Mouse (Mus musculus) urinary bladder, adult 18-20 months (tissue): ENCODE data around the gene Ush1g.

Experiments
- DNase-seq, 2 experiments: peaks; one replicate each; pipeline ENCODE4 v3.0.0; 2022; ENCODE audit warnings: low spot score in 2 of 2, mixed read lengths in 2 of 2

Gene Ush1g

DNA sequence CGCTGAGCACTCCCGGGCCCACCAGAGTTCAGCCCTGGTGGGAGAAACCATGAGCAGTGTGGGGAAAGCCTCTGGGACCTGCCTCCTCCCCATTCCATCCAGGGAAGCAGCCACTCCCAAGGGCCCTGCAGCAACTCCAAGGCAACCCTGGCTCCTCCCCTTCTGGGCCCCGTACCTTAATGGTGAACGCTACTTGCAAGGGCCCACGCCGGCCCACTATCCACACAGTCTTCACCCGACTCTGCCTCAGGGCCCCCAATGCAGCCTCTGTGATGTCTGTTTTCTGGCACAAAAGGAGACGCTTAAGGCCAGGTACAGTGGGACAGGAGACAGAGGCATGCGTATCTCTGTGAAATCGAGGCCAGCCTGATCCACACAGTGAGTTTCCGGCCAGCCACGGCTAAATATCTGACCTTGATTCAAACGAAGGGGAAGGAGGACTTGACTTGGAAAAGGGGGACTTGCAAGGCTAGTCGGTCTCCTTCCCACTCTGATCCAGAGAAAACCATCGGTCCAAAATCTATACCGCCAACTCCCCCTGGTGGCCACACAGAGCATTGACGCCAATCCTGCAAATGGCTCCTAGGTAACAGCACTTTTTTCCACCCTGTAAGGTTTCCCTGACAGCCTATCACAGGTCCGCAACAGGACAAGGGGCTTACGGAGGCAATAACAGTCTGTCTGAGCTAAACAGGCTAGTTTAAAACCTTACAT is 51.5 kb downstream of the Ush1g start:
- peak; percentile 56 to 76 for DNase-seq

GRCm38 (mm10) chr11:115269330-115270066 is 52.3 kb downstream of the Ush1g start:
- DNase-seq: no peak

GRCm38 (mm10) chr11:115267958-115268357 is 53.9 kb downstream of the Ush1g start:
- no peak for DNase-seq

DNA sequence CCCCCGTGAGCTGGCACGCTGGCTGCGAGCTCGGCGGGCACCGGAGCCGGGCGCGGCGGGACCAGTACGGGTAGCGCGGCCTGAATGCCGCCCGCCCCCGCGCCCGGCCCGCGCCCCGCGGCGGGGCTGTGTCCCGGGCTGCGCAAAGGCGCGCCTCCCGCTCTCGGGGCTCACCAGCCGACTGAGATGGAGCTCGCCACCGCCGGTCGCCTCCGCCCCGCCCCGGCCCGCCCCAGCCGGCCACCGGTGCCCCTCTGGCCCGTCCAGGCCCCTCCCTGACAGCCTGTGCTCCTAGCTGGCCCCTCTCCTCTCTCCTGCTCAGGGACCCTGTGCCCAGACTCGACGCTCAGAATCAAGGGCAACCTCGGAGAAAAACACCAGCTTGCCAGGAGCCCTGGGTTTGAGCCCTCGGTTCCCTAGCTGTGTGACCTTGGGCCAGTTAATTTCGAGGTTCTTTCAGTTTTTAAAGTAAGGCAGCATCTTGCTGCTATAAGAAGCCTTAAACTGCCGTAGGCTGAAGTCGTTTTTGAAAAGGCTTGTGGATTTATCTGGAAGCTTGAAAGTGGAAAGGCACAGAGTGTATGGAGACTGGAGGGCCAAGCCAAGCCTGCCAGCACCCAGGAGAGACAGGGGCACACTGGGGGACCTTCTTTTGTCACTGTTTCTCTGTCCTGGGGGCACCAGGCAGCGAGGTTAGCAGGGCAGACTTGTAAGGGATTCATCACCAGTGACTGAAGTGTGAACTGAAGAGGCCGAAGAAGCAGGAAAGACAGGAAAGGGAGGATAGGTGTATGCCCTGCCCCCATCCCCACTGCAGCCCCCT is 54.6 kb downstream of the Ush1g start, which contains the start of gene Grin2c:
Gene Grin2c, minus strand, starts transcription at position 183 of the 823 bp plus-strand sequence.
- DNase-seq: no peak

- DNase-seq: peak in 1 of 2 experiments; percentile 26
These were observed 55.5 kb downstream of the Ush1g start for GRCm38 (mm10) chr11:115266400-115266778.

- DNase-seq: no peak
These were observed 56.0 kb downstream of the Ush1g start for GRCm38 (mm10) chr11:115265771-115266399.
